Mouse (Mus musculus) liver, postnatal 0 days (tissue): ENCODE results near the gene Gm13287. TPM values are rescaled to one million over a fixed set of nuclear protein-coding genes. Genes with fewer than 3 reads are reported as not detected.
"Not testable (repeated sequence)": the region's sequence is repeated elsewhere in the genome, so short reads cannot be mapped to it uniquely, and the experiment has no call there.

Experiments
- ATAC-seq: fragments of 200-750 bp; cut with Nextera tagmentation; 2 replicates; pipeline ENCODE4 v1.8.0; 2017; ENCODE audit warnings: mild to moderate bottlenecking, moderate library complexity
- DNase-seq: peaks from one replicate; pipeline ENCODE4 v3.0.0-alpha.2; 2016
- H3K27ac ChIP-seq: fragments of 300-500 bp; sonication (generic); 2 replicates; pipeline ENCODE4 v1.5.1; 2014; ENCODE audit warnings: antibody characterized with exemption, moderate library complexity, mild to moderate bottlenecking, low read depth
- H3K27me3 ChIP-seq: fragments of 300-500 bp; sonication (generic); 2 replicates; pipeline ENCODE4 v1.6.1; 2014; ENCODE audit warnings: low read length, control low read depth, mixed read lengths; ENCODE audit not compliant: insufficient read depth
- H3K36me3 ChIP-seq: fragments of 300-500 bp; sonication (generic); replicated peaks from 2 replicates; pipeline ENCODE4 v1.6.1; 2014; ENCODE audit warnings: mild to moderate bottlenecking, control low read depth, low read length, moderate library complexity, mixed read lengths; ENCODE audit not compliant: insufficient read depth
- H3K4me1 ChIP-seq: fragments of 300-500 bp; sonication (generic); 2 replicates; pipeline ENCODE4 v1.6.1; 2014; ENCODE audit warnings: antibody characterized with exemption, mild to moderate bottlenecking, control low read depth; ENCODE audit not compliant: insufficient read depth
- H3K4me2 ChIP-seq: fragments of 300-500 bp; sonication (generic); 2 replicates; pipeline ENCODE4 v1.6.1; 2014; ENCODE audit warnings: low read depth, mild to moderate bottlenecking, low read length, moderate library complexity, mixed read lengths
- H3K4me3 ChIP-seq: fragments of 300-500 bp; sonication (generic); 2 replicates; pipeline ENCODE4 v1.5.1; 2014; ENCODE audit warnings: low read depth, low read length
- H3K9ac ChIP-seq: fragments of 300-500 bp; sonication (generic); replicated peaks from 2 replicates; pipeline ENCODE4 v1.6.1; 2014; ENCODE audit warnings: mild to moderate bottlenecking, moderate library complexity
- H3K9me3 ChIP-seq: fragments of 300-500 bp; sonication (generic); 2 replicates; pipeline ENCODE4 v1.6.1; 2016; ENCODE audit warnings: mild to moderate bottlenecking, control low read depth, low read length, mixed read lengths
- CTCF ChIP-seq: sonication (generic); IDR thresholded peaks from 2 replicates; pipeline ENCODE4 v1.5.1; 2016; ENCODE audit warnings: antibody characterized with exemption, low read depth
- WGBS: fragments of 180-500 bp; shearing (Covaris S2); extraction: QIAGEN DNeasy Blood & Tissue Kit; methylation state at CpG from one replicate; pipeline ENCODE4 v1.1.7; 2014; ENCODE audit not compliant: insufficient replicate concordance; 5-methylcytosine and 5-hydroxymethylcytosine counted together
- polyA plus RNA-seq: library from polyadenylated mRNA; unstranded; fragments of >200 nt; fragmentation: Nextera tagmentation; extraction: Ambion mirVana; gene quantifications from 2 replicates; pipeline ENCODE4 v1.2.1, GENCODE M21; 2015

Gene Gm13287
- polyA plus RNA-seq: not detected in 2 replicates

GRCm38 (mm10) chr4:88802954-88803353 lies at the start of gene Gm13287:
Gene Gm13287 (plus strand): TSS chr4:88803254.
- not testable (repeated sequence) for H3K9me3 ChIP-seq

GRCm38 (mm10) chr4:88754818-88755340 lies 48.2 kb upstream of the Gm13287 start, which contains the start of gene Gm13271:
Gene Gm13271 (plus strand): TSS chr4:88754868.
- not testable (repeated sequence) for H3K9me3 ChIP-seq, H3K4me2 ChIP-seq, H3K4me3 ChIP-seq, DNase-seq, H3K36me3 ChIP-seq, H3K27ac ChIP-seq, H3K4me1 ChIP-seq, H3K27me3 ChIP-seq, H3K9ac ChIP-seq, ATAC-seq
- peak; percentile 12; the same call in 1 of the 2 replicates for TF ChIP-seq CTCF
- WGBS: 72% methylated on average over 15 of the region's 15 CpGs

More at GRCm38 (mm10) chr4:88802954-88803353, at the start of gene Gm13287:
- not testable (repeated sequence) for H3K36me3 ChIP-seq, H3K27ac ChIP-seq, H3K27me3 ChIP-seq, DNase-seq, H3K4me1 ChIP-seq, ATAC-seq, H3K4me3 ChIP-seq, H3K4me2 ChIP-seq, H3K9ac ChIP-seq
- WGBS: no CpG with 5 or more reads among the region's 29 CpGs

GRCm38 (mm10) chr4:88756581-88757513 lies 46.2 kb upstream of the Gm13287 start:
- WGBS: 8% methylated on average over 28 of the region's 31 CpGs
- peak; percentile 31 for DNase-seq
- not testable (repeated sequence) for H3K27me3 ChIP-seq, H3K36me3 ChIP-seq, H3K9me3 ChIP-seq, H3K4me1 ChIP-seq, ATAC-seq
- peak overlapping the region; percentile 77 for H3K9ac ChIP-seq
- H3K4me3 ChIP-seq: peak overlapping the region; percentile 68
- peak overlapping the region; percentile 80 for H3K4me2 ChIP-seq
- peak overlapping the region; percentile 93 for H3K27ac ChIP-seq

- peak; percentile 78 for DNase-seq
- whole genome bisulfite sequencing: 0% methylated on average over 11 of the region's 21 CpGs
- peak overlapping the region; percentile 77 for H3K9ac ChIP-seq
- H3K4me1 ChIP-seq, H3K36me3 ChIP-seq, H3K27me3 ChIP-seq, H3K9me3 ChIP-seq: not testable (repeated sequence)
- peak overlapping the region; percentile 68 for H3K4me3 ChIP-seq
- peak overlapping the region; percentile 93 for H3K27ac ChIP-seq
- peak; percentile 72 for TF ChIP-seq CTCF
- peak; percentile 100 for ATAC-seq
- peak overlapping the region; percentile 80 for H3K4me2 ChIP-seq
Observed at GRCm38 (mm10) chr4:88757628-88758031, 45.4 kb upstream of the Gm13287 start.

- WGBS: 73% methylated on average over 8 of the region's 9 CpGs
- not testable (repeated sequence) for DNase-seq, H3K27me3 ChIP-seq, H3K4me3 ChIP-seq, H3K4me1 ChIP-seq, H3K9ac ChIP-seq, H3K9me3 ChIP-seq, H3K4me2 ChIP-seq, ATAC-seq, H3K27ac ChIP-seq, H3K36me3 ChIP-seq
Observed at GRCm38 (mm10) chr4:88758751-88759150, 44.3 kb upstream of the Gm13287 start.

- not testable (repeated sequence) for H3K4me1 ChIP-seq, DNase-seq, H3K9ac ChIP-seq, H3K27me3 ChIP-seq, H3K36me3 ChIP-seq, H3K9me3 ChIP-seq, ATAC-seq
- Histone ChIP-seq H3K27ac (peak within 1 kb of the TSS; percentile 66), H3K4me2 (peak within 1 kb of the TSS; percentile 57), H3K4me3 (peak within 1 kb of the TSS; percentile 39)
- WGBS: 22% methylated on average over 6 of the region's 14 CpGs
Observed at GRCm38 (mm10) chr4:88759610-88760268, 43.3 kb upstream of the Gm13287 start, which contains the start of gene Gm13283. Gene Gm13283 (plus strand): TSS chr4:88760119.
